Mouse (Mus musculus): ENCODE data around the gene Upp2.

Upp2 gene

DNA sequence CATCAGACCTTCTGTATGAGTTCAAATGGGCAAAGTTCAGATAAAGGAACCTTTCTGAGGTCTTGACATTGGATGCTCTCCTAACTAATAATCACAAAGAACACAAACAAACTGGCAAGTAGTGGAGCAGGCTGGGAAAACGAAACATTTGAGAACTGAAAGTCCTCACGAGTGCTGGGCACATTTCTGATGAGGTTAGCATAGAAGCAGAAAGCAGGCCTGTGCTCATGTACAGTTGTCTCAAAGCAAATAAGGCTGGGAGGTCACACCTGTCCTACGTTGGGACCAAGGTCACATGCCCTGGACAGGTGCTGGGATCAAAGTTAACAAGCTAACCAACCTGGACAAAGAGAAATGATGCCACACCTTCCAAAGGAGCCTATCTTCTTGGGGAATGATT, 187.6 kb downstream of the Upp2 start:
- DNase-seq (ENCODE audit: low read depth, low spot score): no peak

DNA sequence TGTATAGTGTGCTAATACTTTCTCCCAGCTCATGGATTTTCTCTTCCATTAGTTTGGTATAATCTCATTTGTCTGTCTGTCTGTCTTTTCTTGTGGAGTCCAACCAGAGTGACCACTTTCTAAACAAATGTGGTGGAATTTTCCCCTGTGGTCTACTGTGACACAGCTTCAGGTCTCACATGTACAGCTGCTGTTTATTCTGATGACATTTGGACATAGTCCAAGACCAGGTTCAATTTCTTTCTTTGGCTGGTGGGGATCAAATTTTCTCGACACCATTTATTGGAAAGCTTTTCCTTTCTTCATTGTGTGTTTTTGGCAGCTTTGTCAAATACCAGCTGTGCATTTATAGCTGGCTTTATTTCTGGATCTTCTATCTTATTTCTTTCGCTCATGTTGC, 191.0 kb downstream of the Upp2 start:
- DNase-seq (ENCODE audit: low read depth, low spot score): no peak

DNA sequence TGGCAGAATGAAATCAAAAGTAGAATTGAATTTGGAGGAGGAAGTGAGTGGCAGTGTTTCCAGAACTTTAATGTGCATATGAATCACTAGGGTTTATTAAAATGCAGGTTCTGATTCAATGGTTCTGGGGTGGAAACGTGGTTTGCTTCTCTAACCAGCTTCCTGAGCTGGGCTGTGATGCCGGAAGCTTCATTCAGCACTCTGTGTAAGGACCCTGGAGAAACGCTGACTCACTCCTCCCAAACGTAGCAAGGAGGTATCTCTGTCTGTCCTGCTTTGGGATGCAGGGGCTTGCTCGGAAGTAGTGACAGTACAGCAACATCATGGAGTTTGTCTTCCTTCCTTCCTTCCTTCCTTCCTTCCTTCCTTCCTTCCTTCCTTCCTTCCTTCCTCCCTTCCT, 192.6 kb downstream of the Upp2 start:
- no peak for DNase-seq (ENCODE audit: low read depth, low spot score)

DNA sequence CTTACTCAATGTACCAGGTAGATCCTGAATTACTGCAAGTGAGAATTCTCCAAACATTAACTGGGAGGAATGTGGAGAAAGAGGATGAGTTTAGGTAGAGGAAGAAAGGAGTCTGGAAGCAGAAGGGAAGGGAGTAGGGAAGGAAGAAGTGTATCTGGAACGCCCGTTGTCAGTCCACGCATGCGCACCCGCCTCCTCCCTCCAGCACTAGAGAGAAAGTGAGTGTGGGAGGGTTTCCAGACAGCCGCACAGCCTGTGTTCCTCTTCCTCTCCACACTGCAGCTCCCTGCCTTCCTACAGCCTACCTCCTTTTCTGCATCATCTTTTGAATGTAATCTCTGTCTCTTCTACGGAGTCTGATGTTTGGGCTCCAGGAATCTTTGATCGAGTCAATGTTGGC, 198.0 kb downstream of the Upp2 start:
- no peak for DNase-seq (ENCODE audit: low read depth, low spot score)

DNA sequence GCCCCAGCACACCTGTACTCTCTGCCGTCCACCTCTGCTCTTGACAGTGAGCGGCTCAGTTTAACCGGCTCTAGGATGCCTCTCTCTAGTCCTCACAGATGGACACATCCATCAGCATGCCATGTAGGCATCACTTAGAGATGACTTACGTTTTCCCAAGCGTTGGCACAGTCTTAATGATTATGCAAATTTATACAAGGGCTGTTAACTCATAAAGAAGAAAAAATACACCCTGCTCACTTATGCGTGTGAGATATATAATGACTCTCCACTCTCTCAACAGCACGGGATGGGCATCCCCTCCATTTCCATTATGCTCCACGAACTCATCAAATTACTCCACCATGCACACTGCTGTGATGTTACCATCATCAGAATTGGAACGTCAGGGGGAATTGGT, 206.7 kb downstream of the Upp2 start:
- DNase-seq (ENCODE audit: low read depth, low spot score): no peak

DNA sequence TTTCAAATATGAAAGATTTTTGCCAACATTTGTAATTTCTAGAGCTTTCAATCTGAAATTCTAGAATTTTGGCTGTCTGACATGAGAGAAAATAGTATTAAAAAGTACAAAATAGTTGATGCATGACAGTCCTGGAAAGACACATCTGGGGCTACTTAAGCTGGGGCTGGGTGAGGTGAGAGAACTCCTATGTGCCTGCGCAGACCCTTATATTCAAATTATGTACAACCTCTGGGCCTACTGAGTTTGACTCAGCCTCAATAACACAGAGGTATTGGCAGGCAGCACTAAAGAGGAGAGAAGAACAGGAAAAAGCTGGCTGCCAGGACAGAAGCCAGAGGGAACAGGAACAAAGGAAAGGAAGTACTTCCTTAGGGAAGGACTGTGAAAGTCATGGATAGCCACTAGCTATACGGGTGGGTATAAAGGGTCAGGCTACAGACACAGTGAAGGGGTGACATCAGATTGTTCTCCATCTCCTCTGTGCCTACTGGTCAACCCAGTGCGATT, 211.9 kb downstream of the Upp2 start:
- DNase-seq (ENCODE audit: low read depth, low spot score): no peak

DNA sequence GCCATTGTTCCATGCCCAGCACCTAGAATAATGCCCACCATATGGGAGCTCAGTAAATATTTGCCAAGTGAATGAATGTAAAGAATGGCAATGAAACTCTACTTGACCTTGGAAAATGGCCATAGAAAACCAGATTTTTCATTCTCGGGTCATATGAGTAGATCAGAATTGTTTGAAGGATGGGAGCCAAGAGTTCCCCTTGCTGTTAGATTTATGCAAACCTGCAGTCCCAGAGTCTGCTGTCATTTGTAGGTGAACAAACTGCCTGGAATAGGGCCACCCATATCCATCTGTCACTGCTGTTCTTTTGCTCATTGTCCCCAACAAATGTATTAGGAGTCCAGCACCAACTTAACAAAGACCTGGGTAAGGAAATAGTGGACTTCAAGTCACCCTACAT, 216.4 kb downstream of the Upp2 start:
- DNase-seq (ENCODE audit: low read depth, low spot score): no peak

DNA sequence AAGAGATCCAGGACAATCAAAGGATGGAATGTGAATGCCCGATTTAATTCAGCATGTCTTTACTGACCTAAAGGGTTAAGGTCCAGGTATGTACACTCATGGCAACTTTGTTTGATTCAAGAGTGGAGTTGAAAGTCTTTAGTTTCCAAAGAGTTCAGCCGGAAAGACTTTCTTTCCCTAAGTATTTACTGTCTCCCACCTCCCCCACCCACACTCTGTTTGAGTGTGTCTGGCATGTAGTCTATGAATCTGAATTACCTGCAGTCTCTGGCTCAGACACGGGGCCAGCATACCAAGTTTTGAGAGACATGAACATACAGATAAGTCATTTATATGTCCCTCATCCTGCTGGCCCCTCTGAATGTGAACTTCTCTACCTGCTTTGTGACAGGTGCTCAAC, 219.1 kb downstream of the Upp2 start:
- DNase-seq (ENCODE audit: low read depth, low spot score): no peak

DNA sequence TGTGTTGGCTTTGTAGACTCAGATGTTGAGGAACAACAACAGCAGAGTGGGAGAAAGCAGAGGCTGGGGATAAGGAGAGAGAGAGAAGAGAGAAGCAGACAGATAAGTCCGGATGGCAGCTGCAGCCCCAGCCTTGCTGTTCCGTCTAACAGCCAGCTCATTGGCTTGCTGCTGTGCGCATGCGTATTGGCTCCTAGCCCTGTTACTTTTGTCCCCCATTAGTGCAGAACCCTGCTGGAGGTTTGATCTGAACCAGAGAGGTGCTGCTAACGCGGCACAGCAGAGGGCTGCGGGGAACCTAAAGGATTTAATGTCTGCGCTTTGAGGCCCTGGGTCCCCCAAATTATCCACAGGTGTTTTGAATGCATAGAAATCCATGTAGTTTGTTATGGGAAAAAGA, 219.6 kb downstream of the Upp2 start:
- DNase-seq (ENCODE audit: low read depth, low spot score): no peak

DNA sequence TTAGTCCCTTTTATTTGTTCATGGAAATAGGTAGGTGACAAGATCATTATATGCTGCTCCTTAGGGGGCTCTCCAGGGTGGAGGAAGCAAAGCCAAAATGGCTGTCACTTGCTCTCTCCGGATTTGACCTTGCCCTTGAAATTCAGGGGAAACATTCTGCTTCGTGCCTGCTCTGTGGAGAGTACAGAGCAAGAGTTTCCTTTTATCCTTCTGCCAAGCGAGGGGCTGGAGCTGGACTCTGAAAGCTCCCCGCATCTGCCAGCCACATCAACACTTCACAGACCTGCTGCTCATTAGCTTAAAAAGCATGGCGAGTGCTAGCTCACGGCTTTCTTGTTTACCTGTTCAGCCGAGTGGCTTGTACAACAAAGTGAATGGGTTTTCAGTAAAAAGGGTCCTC, 220.3 kb downstream of the Upp2 start:
- no peak for DNase-seq (ENCODE audit: low read depth, low spot score)

DNA sequence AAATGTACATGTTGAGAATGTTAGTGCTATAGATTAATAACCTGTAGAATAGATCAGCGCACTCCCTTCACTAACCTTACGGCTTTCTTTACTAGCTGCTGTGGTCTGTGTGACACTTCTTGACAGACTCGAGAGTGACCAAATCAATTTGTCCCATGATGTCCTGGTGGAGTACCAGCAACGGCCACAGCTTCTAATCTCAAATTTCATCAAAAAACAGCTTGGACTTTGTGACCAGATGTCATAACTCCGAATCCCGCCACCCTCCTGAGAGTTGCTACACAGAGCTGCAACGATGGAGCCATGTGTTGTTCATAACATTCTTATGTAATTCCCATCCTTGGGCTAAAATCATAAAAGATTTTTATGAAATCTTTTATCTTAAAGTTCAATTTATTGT, 222.8 kb downstream of the Upp2 start:
- no peak for DNase-seq (ENCODE audit: low read depth, low spot score)

DNA sequence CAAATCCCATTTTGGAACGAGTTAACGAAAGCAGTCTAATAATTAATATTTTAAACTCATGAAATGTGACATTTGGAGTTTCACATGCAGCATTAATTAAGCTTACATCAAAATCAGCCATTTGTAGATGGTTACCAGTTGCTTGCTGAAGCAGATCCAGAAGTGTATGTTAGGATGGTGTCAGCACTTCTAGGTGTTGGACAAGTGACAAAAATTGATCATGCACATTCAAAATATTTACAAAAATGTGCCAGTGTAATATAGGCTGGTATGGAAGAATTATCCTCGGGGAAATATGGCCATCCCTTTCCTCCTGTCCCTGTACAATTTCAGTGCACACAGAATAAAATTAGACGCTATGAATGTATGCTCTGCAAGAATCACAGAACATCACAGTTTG, 223.3 kb downstream of the Upp2 start:
- DNase-seq (ENCODE audit: low read depth, low spot score): no peak

DNA sequence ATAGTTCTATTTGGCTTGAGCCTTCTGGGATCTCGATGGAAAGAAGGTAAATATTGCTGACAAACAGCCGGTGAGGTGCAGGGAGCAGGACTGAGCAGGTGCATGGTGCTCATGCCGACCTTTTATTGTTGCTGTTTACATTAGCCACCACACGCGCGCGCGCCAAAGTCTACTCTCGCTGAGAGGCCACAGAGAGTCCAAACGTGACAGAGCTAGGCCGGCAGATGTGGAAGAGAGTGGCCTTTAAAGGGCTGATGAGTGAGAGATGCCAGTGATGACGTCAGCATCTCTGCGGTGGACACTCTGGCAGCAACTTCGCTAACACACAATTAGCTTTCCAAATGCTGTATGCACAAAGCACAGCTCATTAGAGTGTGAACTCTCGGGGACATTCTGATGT, 227.4 kb downstream of the Upp2 start:
- DNase-seq (ENCODE audit: low read depth, low spot score): no peak

DNA sequence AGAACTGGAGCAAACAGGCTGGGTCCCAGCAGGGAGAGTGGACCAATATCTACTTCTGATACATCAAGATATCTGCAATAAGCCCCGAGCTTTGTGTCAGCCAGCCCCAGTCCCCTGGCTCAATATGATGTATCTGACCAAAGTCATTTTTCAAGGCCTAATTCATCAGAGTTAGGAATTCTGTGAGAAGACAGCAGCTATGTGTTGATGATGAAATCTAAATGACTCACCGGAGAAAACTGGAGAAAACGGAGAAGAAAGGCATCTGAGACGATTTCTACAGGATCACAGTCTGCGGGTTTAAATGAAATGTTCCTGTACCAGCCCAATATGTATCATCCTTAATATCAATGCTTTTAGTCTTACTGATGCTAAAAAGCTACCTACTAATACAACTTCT, 228.3 kb downstream of the Upp2 start:
- DNase-seq (ENCODE audit: low read depth, low spot score): no peak

DNA sequence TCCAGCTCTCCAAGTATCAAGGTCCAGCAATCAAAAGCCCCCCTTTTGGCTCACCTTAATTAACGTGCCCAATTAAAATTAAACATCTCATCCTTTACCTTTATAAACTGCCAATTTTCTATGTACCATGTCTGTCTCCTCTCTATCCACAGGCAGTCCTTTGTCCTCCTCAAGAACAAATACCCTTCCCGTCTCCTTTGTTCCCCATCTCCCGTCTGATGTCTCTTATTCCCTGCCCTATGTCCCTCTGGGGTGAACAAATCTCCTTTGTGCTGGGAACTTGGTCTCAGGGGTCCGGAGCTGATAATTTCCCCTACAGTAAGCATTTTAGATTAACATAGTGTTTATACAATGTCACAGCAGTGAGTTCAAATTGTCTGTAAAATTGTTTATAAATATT, 230.4 kb downstream of the Upp2 start:
- no peak for DNase-seq (ENCODE audit: low read depth, low spot score)

DNA sequence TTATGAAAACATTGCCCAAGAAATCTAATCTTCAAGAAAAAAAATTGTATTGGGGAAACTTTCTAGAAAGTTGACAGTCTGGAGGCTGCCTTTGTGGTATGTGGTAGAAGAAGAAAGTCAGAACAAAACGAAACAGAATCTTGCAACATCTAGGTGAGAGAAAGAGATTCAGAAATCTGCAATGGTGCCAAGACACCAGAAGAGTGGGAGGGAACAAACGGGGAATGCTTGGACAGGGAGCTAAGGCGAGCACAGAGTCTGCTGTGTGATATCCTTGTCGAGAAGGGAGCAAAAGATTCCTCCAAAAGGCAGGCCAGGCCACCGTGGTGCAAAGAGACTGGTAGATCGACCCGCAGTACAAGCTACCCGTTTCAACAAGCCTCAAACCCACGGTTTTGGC, 232.0 kb downstream of the Upp2 start:
- DNase-seq (ENCODE audit: low read depth, low spot score): no peak

DNA sequence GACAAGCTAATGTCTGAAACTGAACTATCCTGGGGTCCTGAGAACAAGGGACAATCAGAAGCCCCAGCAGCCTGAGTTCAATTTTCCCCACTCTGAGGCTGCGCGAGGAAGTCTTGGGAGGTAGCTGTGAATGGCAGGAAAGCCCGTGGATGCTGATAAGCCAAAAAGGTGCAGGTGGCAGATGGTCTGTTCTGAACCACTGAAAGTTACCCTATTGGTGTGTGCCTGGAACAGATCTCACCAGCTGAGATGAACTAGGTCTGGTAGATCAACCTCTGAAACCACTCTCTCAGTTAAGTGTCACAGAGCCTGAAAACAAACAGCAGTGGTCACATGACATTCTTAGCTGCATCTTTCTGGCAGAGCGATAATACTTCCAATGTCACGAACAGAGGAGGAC, 232.5 kb downstream of the Upp2 start:
- no peak for DNase-seq (ENCODE audit: low read depth, low spot score)

DNA sequence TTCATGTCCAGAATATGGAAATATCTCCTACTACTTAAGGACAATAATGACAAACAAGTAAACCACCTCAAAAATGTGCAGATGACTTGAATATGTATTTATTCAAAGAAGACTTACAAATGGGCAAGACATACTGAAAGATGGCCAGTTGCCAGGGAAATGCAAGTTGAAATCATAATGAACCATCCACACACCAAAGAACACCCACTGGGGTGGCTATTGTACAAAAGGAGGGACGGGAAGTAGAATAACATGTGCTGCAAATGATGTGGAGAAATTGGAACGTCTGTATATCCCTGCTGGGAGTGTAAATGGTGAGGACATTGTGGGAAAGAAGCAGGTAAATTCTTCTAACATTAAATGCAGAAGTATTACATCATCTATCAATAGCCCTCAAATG, 245.8 kb downstream of the Upp2 start:
- no peak for DNase-seq (ENCODE audit: low read depth, low spot score)

DNA sequence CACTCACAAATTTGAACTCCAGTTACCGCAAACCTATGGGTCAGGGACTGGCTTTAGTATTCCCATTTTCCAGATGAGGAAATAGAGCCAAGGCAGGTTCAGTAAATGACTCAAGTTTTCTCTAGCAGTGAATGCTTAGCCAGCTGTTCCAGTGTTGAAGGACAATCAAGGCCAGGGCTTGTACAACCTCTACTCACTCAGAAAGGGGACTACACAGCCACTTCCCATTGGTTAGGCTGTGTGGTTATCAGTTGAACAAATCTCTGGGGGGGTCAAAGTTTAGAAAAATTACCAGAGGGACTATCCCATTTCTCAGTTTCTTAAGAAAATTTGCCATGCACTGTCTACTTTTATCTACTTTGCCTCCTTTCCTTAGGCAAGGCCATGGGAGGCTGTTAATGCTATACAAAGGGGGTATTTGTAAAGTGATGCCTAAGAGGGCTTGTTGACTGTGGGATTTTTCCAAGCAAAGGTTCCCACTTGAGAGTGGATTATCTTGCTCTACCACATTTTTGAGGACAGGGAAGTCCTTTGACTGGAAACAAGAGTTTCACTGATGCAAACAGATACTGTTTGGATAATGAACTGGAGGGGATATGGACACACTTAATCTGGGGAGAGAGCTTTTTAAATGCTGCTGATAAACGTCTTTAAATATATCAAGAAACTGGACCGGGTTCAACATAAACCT, 262.0 kb downstream of the Upp2 start:
- no peak for DNase-seq (ENCODE audit: low read depth, low spot score)

DNA sequence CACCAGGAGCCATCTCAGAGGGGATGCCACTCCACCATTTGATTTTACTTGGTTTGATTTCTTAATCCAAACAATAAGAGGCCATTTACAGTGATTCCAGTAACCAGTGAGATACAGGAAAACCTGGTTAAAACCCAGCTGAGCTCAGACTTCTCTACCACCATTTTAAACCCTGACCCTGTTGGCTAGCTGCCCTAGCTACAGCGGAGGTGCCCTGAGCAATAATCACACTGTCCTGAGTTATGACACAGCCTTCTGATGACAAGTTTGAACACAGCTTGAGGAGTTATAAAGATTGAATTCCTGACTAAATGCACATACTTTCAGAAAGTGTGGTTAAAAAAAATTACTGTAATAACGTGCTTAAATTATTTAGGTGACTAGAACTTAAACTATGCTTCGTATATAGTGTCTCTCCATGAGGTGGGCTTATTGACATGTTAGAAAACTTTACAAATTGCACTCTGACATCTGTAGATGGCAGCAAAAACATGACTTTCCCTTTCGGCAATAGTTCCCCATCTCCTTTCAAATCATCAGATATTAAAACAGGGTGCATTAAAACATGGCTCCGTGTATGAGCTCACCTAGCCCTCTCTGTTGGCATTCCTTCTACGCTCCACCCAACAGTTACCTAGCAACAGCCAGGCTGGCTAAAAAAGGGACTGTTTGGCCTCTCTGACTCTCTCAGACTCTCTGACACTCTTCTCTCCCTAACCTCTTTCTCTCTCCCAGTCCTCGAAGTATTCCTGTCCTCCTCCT, 263.1 kb downstream of the Upp2 start:
- no peak for DNase-seq (ENCODE audit: low read depth, low spot score)

DNA sequence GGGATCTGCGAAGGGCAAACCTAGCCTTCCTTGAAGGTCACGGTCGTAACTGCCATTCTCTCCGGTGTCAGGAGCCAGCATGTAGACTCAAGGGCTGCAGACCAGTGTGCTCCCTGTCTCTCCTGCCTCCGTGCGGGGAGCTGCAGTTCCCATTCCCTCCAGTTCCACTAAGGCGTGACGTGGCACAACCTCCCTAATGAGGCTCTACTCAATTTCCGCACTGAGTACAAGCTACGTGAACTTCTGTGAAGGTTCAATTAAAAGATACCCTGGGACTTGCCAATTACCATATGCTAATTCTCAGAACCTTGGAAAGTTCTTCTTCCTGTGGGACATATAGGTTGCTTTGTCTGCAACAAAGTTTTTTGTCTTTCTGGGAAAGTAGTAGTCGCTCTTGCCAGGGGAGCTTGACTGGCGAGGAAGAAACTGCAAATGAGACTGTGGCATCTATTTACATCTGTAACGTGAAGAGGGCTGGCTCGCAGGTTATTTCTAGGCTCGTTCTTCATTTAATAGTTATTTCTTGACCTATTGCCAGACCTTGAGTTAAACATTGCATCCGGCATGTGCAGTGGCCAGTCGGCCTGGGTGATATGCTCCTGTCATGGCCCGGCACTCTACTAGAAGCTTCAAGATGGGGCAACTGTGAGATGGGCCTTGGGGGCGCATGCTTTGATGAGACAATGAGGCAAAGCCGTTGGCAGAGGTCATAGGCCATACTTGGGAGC, 265.3 kb downstream of the Upp2 start:
- DNase-seq (ENCODE audit: low read depth, low spot score): no peak

DNA sequence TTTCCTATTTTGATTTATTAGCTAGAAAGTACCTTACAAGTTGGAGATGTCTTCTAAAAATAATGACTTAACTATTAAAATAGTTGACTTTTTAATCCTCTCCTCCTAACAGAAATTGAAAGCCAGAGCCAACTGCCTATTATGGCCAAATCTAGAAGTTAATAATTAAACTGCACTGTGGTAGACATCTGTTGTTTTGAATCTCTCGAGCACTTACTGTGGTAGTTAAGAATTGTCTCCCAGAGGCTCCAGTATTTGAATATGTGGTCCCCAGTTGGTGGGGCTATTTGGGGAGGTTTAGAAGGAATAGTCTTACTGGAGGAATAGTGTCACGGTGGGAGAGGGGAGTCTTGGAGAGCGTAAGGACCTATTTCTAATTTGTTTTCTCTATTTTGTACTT, 273.9 kb downstream of the Upp2 start:
- no peak for DNase-seq (ENCODE audit: low read depth, low spot score)

DNA sequence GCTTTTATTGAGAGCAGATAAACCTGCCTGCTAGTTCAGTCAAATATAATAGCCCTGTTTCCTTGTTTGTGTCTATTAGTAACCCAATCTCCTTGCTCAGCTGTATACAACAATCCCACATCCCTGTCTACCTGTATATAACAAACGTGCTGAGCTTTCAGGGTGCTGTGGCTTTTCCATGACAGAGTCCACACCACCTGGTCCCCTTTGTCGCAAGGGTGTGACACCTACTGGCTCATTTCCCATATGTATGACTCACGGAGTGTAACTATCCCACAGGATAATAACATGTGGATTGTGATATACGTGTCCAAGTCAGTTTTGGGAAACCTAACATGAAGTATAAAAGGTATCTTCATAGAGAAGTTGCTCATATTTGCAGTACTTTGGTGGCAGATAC, 275.3 kb downstream of the Upp2 start:
- no peak for DNase-seq (ENCODE audit: low read depth, low spot score)
